9 mouse cellular contexts compared by ENCODE assay signal in the genomic region with DNA sequence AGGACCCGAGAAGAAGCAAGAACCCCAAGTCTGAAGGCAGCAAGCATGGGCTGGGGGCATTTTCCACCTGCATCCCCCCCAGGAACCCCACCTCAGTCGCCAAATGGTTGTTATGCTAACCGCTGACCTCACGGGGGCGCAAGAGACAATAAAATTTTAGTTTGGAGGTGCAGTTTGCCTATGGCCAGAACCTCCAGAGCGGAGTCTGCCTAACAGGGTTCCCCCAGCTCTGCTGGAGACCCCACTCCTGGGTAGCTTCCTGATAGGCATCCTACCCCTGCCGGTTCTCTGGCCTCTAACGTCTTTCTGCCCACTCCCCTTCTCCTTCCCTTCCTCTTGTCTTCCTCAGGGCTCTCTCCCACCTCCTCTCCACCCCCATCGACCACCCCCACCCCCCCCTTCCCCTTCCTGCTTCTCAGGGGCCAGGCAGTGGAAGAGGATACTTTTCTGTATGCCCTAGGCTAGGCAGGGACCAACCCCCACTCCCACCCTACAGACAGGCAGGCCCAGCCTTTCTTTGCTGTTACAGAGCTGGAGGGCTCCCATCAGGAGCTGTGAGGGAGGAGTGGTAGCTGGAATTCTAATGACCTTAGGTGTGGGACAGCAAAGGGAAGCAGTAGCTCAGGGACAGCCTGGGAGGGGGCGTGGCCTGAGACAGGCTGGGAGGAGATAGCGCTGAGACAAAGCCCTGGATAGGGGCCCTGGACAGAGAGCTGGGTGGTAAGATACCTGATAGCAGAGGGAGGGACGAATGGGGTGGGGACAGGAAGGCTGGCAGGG. TPM values are rescaled to one million over a fixed set of nuclear protein-coding genes. Genes with fewer than 3 reads are reported as not detected.
DNase-seq lines count a peak whose midpoint lies in the region; ATAC-seq and TF ChIP-seq lines count a peak whose summit lies in the region.
"Had no signal": no experiment of that assay in that cellular context is flagged by ENCODE, and none has a peak within 500 bp of the region (broad histone marks: within the 10 kb centered on the region; RNA-seq: fewer than 3 reads in every experiment).

No protein-coding gene starts in this region.

- no peak for ATAC-seq in CD4-positive, CD25-positive, alpha-beta regulatory T cell, adult 4 months
- peak; percentile 72 for ATAC-seq in hindbrain, postnatal 0 days
- peak; percentile 88 for ATAC-seq in limb, embryonic 11.5 days (ENCODE audit: insufficient number of reproducible peaks, low FRiP score, low TSS enrichment, low read depth)
- peak; percentile 91 for ATAC-seq in midbrain, embryonic 12.5 days (ENCODE audit: low FRiP score, low read depth)

- H3K27ac ChIP-seq in hindbrain, postnatal 0 days = no peak overlapping the region
- peak overlapping the region; percentile 95 for H3K27ac ChIP-seq in limb, embryonic 11.5 days (replicated peaks; ENCODE audit: low read depth, low read length)
- peak overlapping the region; percentile 72 for H3K27ac ChIP-seq in midbrain, embryonic 12.5 days (replicated peaks)

- no peaks in the 10 kb centered on the region for H3K36me3 ChIP-seq in hindbrain, postnatal 0 days (ENCODE audit: insufficient read depth, low read length)
- H3K36me3 ChIP-seq in limb, embryonic 11.5 days (ENCODE audit: control insufficient read depth, insufficient read depth, low read length) = no peaks in the 10 kb centered on the region
- H3K36me3 ChIP-seq in midbrain, embryonic 12.5 days = no peaks in the 10 kb centered on the region

- H3K9ac ChIP-seq in hindbrain, postnatal 0 days (replicated peaks; ENCODE audit: low read length) = no peak overlapping the region
- peak overlapping the region; percentile 45 for H3K9ac ChIP-seq in limb, embryonic 11.5 days (ENCODE audit: low read length)
- peak overlapping the region; percentile 47 for H3K9ac ChIP-seq in midbrain, embryonic 12.5 days (replicated peaks)

- H3K27me3 ChIP-seq in hindbrain, postnatal 0 days (ENCODE audit: insufficient read depth, low read length) = no peaks in the 10 kb centered on the region
- H3K27me3 ChIP-seq in limb, embryonic 11.5 days (ENCODE audit: control insufficient read depth, insufficient read depth, low read length) = no peaks in the 10 kb centered on the region
- no peaks in the 10 kb centered on the region for H3K27me3 ChIP-seq in midbrain, embryonic 12.5 days

- H3K4me1 ChIP-seq in hindbrain, postnatal 0 days (ENCODE audit: insufficient read depth, low read length) = no peaks in the 10 kb centered on the region
- peaks cover 22% of the 10 kb centered on the region for H3K4me1 ChIP-seq in limb, embryonic 11.5 days (ENCODE audit: control insufficient read depth, insufficient read depth, low read length)
- peaks cover 18% of the 10 kb centered on the region for H3K4me1 ChIP-seq in midbrain, embryonic 12.5 days

- DNase-seq in CD4-positive, CD25-positive, alpha-beta regulatory T cell, adult 2 months (ENCODE audit: low read depth, low spot score) = peak; percentile 29
- peak; percentile 59 for DNase-seq in cerebellum, adult 8-10 months
- DNase-seq in forelimb bud, embryonic 11.5 days (ENCODE audit: low read depth, low spot score) = peak; percentile 85
- DNase-seq in hindbrain, postnatal 0 days (ENCODE audit: low spot score) = peak; percentile 69
- DNase-seq in limb, embryonic 11.5 days (ENCODE audit: low spot score) = peak; percentile 90
- DNase-seq in spleen, postnatal 4 days (ENCODE audit: low spot score in 2 of 2) = peak; percentile 69 to 85

- TF ChIP-seq CTCF in hindbrain, postnatal 0 days (IDR thresholded peaks at IDR 0.05; ENCODE audit: low read depth) = peak; percentile 76

- no peak overlapping the region for H3K4me3 ChIP-seq in hindbrain, postnatal 0 days (ENCODE audit: low read length)
- H3K4me3 ChIP-seq in limb, embryonic 11.5 days (ENCODE audit: low read depth, low read length) = no peak overlapping the region
- H3K4me3 ChIP-seq in midbrain, embryonic 12.5 days = peak overlapping the region; percentile 13; the same call in 1 of the 2 replicates
- H3K4me3 ChIP-seq: megakaryocyte, embryonic 14.5 days had no signal

- no peaks in the 10 kb centered on the region for H3K9me3 ChIP-seq in hindbrain, postnatal 0 days (ENCODE audit: low read length)
- H3K9me3 ChIP-seq in limb, embryonic 11.5 days (ENCODE audit: control insufficient read depth, low read length) = no peaks in the 10 kb centered on the region
- H3K9me3 ChIP-seq in midbrain, embryonic 12.5 days = no peaks in the 10 kb centered on the region

- peak overlapping the region; percentile 30 for H3K4me2 ChIP-seq in hindbrain, postnatal 0 days (ENCODE audit: low read depth, low read length)
- peak overlapping the region; percentile 39 for H3K4me2 ChIP-seq in limb, embryonic 11.5 days (ENCODE audit: low read depth, severe bottlenecking)
- H3K4me2 ChIP-seq in midbrain, embryonic 12.5 days (replicated peaks) = peak overlapping the region; percentile 39

- 6% methylated on average over 12 of the region's 12 CpGs for WGBS in hindbrain, postnatal 0 days
- under 1% methylated on average over 12 of the region's 12 CpGs for whole genome bisulfite sequencing in limb, embryonic 11.5 days
- 2% methylated on average over 12 of the region's 12 CpGs for WGBS in midbrain, embryonic 12.5 days

RNA-seq across cellular contexts. Expression of a gene that starts 55.8 kb away (rescaled TPM):
- 1 to 10 TPM in 1 of 2 experiments, under 1 TPM in 1; 0.69 to 1.1 TPM for polyA plus RNA-seq in CD4-positive, CD25-positive, alpha-beta regulatory T cell, adult 4 months (2017; shearing (Covaris generic))
- 262 and 308 TPM in 2 replicates for total RNA-seq in hindbrain, postnatal 0 days (2014; rRNA removed)
- polyA plus RNA-seq in hindbrain, postnatal 0 days (2015; fragmentation: Nextera tagmentation; extraction: Ambion mirVana) = 200 and 279 TPM in 2 replicates
- polyA plus RNA-seq in limb, embryonic 11.5 days (2014; fragmentation: Nextera tagmentation; extraction: Ambion mirVana) = 852 and 881 TPM in 2 replicates
- polyA plus RNA-seq in midbrain, embryonic 12.5 days (2016; fragmentation: Nextera tagmentation; extraction: Ambion mirVana) = 154 and 211 TPM in 2 replicates

RNA-seq across cellular contexts. Expression of a gene that starts 58.9 kb away (rescaled TPM):
- not detected for polyA plus RNA-seq in CD4-positive, CD25-positive, alpha-beta regulatory T cell, adult 4 months (2017; shearing (Covaris generic))
- 0.32 and 0.68 TPM in 2 replicates for total RNA-seq in hindbrain, postnatal 0 days (2014; rRNA removed)
- not detected in 2 replicates for polyA plus RNA-seq in hindbrain, postnatal 0 days (2015; fragmentation: Nextera tagmentation; extraction: Ambion mirVana)
- polyA plus RNA-seq in limb, embryonic 11.5 days (2014; fragmentation: Nextera tagmentation; extraction: Ambion mirVana) = 0.10 TPM in 1 of 2 replicates, not detected in the other
- not detected in 2 replicates for polyA plus RNA-seq in midbrain, embryonic 12.5 days (2016; fragmentation: Nextera tagmentation; extraction: Ambion mirVana)

Comparison
In these comparisons a context has a peak if more than half of its experiments do, and no peak if none do; other contexts are left out.
1. DNase-seq: peak in every context shown above with its lines; median percentile 90 in limb, embryonic 11.5 days; 85 in forelimb bud, embryonic 11.5 days; 77 in spleen, postnatal 4 days; 69 in hindbrain, postnatal 0 days; 59 in cerebellum, adult 8-10 months; 29 in CD4-positive, CD25-positive, alpha-beta regulatory T cell, adult 2 months.
2. RNA of a gene that starts 55.8 kb away (polyA plus RNA-seq): 852 to 881 TPM in limb, embryonic 11.5 days, 200 to 279 TPM in hindbrain, postnatal 0 days and 154 to 211 TPM in midbrain, embryonic 12.5 days; 0.69 to 1.1 TPM in CD4-positive, CD25-positive, alpha-beta regulatory T cell, adult 4 months; every median in the first group is over 10 times any median in the second.
3. Peak in every context shown above with its lines, with median percentiles within 50 percentile points of each other: H3K4me2 ChIP-seq.